8 mouse cellular contexts compared by ENCODE assay signal in the genomic region with DNA sequence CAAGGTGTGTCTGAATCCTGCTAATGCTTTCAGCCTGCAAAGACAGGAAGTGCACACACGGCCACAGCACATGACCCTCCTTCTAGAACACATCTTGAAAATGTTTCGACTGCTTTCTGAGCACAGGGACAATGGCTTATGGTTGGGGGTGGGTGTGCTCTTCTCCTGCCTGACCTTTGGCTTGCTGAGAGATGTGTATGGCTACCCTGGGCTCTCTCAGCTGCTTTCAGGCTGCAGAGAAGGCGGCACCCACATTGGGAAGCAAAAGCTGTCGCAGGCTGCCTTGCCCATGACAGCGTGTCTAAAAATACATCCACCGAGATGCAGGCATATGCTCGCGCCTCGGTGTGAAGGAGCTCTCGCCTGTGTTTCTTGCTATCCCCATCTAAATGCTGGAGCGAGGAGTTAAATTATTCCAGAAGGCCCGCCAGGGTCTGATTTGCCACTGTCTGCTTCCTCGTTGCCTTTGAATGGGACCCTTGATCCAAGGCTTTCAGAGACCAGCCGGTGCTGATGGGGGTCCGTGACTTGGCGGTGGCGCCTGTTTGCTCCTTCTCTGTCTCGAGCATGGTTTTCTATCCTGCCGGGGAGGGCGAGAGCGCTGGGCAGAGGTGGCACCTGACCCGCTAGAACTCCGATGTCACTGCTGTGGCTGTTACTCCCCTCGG.
DNase-seq lines count a peak whose midpoint lies in the region; ATAC-seq and TF ChIP-seq lines count a peak whose summit lies in the region.

No protein-coding gene starts in this region.

- peak overlapping the region; percentile 20 for H3K4me3 ChIP-seq in lung, embryonic 15.5 days
- H3K4me3 ChIP-seq in embryonic facial prominence, embryonic 14.5 days (ENCODE audit: low read depth, low read length) = peak overlapping the region; percentile 34
- peak overlapping the region; percentile 46 for H3K4me3 ChIP-seq in heart, embryonic 11.5 days (ENCODE audit: low read depth, low read length)
- peak overlapping the region; percentile 24; the same call in 1 of the 2 replicates for H3K4me3 ChIP-seq in small intestine, adult 2 months (ENCODE audit: low read depth, low read length)

- H3K4me1 ChIP-seq in lung, embryonic 15.5 days = peaks cover 15% of the 10 kb centered on the region
- peaks cover 51% of the 10 kb centered on the region for H3K4me1 ChIP-seq in embryonic facial prominence, embryonic 14.5 days (ENCODE audit: control insufficient read depth, insufficient read depth, low read length)
- peaks cover 23% of the 10 kb centered on the region for H3K4me1 ChIP-seq in heart, embryonic 11.5 days (ENCODE audit: control insufficient read depth, insufficient read depth, low read length)
- no peaks in the 10 kb centered on the region for H3K4me1 ChIP-seq in small intestine, adult 2 months (ENCODE audit: control insufficient read depth, insufficient read depth, insufficient read length, low read length)

- no peaks in the 10 kb centered on the region for H3K36me3 ChIP-seq in lung, embryonic 15.5 days
- H3K36me3 ChIP-seq in embryonic facial prominence, embryonic 14.5 days (ENCODE audit: control insufficient read depth, insufficient read depth, low read length) = no peaks in the 10 kb centered on the region
- no peaks in the 10 kb centered on the region for H3K36me3 ChIP-seq in heart, embryonic 11.5 days (ENCODE audit: control insufficient read depth, insufficient read depth, low read length)
- H3K36me3 ChIP-seq in small intestine, adult 2 months (ENCODE audit: control insufficient read depth, insufficient read depth, low read length) = no peaks in the 10 kb centered on the region

- no peak overlapping the region for H3K27ac ChIP-seq in lung, embryonic 15.5 days
- H3K27ac ChIP-seq in embryonic facial prominence, embryonic 14.5 days (replicated peaks; ENCODE audit: low read depth, low read length) = peak overlapping the region; percentile 90
- H3K27ac ChIP-seq in heart, embryonic 11.5 days (ENCODE audit: low read depth, low read length) = peak overlapping the region; percentile 85
- H3K27ac ChIP-seq in small intestine, adult 2 months (ENCODE audit: insufficient read depth, low read depth, low read length) = no peak overlapping the region; the same call in 1 of the 2 replicates

- H3K9ac ChIP-seq in lung, embryonic 15.5 days = peak overlapping the region; percentile 5; the same call in 1 of the 2 replicates
- peak overlapping the region; percentile 69 for H3K9ac ChIP-seq in embryonic facial prominence, embryonic 14.5 days (ENCODE audit: low read depth, low read length)
- peak overlapping the region; percentile 78 for H3K9ac ChIP-seq in heart, embryonic 11.5 days (ENCODE audit: low read depth, low read length)

- H3K27me3 ChIP-seq in lung, embryonic 15.5 days = no peaks in the 10 kb centered on the region
- no peaks in the 10 kb centered on the region for H3K27me3 ChIP-seq in embryonic facial prominence, embryonic 14.5 days (replicated peaks; ENCODE audit: control insufficient read depth, insufficient read depth, low read length)
- no peaks in the 10 kb centered on the region for H3K27me3 ChIP-seq in heart, embryonic 11.5 days (ENCODE audit: control insufficient read depth, insufficient read depth, low read length)
- H3K27me3 ChIP-seq in small intestine, adult 2 months (ENCODE audit: control insufficient read depth, insufficient read depth, low read length) = no peaks in the 10 kb centered on the region

- TF ChIP-seq CTCF in small intestine, adult 2 months (IDR thresholded peaks at IDR 0.05; ENCODE audit: extremely low read depth, insufficient read length, insufficient replicate concordance, low read depth, low read length) = no peak

- 11% methylated on average over 24 of the region's 24 CpGs for WGBS in lung, embryonic 15.5 days
- 5% methylated on average over 24 of the region's 24 CpGs for WGBS in embryonic facial prominence, embryonic 14.5 days
- 5% methylated on average over 24 of the region's 24 CpGs for WGBS in heart, embryonic 11.5 days (ENCODE audit: insufficient replicate concordance)
- 19% methylated on average over 24 of the region's 24 CpGs for WGBS in small intestine, adult 2 months

- no peak for DNase-seq in lung, postnatal 4 days
- DNase-seq in embryonic facial prominence, embryonic 14.5 days (ENCODE audit: low spot score) = peak; percentile 71
- DNase-seq in layer of hippocampus, adult 9-10 months (ENCODE audit: low spot score) = peak; percentile 40
- DNase-seq in lung, postnatal 10 days = peak; percentile 21

- TF ChIP-seq POLR2A in small intestine, adult 2 months (IDR thresholded peaks at IDR 0.05; ENCODE audit: low read depth, low read length) = no peak

- no peaks in the 10 kb centered on the region for H3K9me3 ChIP-seq in lung, embryonic 15.5 days
- H3K9me3 ChIP-seq in embryonic facial prominence, embryonic 14.5 days (ENCODE audit: control insufficient read depth, low read length) = no peaks in the 10 kb centered on the region
- no peaks in the 10 kb centered on the region for H3K9me3 ChIP-seq in heart, embryonic 11.5 days (replicated peaks; ENCODE audit: control insufficient read depth, low read length)

- ATAC-seq in lung, embryonic 15.5 days (ENCODE audit: borderline replicate concordance, extremely low read depth, low FRiP score, low TSS enrichment) = no peak
- ATAC-seq in embryonic facial prominence, embryonic 14.5 days (ENCODE audit: low read depth) = peak; percentile 19; the same call in 1 of the 2 replicates
- ATAC-seq in heart, embryonic 11.5 days (replicated peaks; ENCODE audit: insufficient number of reproducible peaks, low FRiP score, low TSS enrichment) = no peak; the same call in 1 of the 2 replicates
- no peak for ATAC-seq in granulocyte monocyte progenitor cell, adult 5-6 weeks (replicated peaks; ENCODE audit: poor library complexity, severe bottlenecking)

- peak overlapping the region; percentile 56 for H3K4me2 ChIP-seq in lung, embryonic 15.5 days
- peak overlapping the region; percentile 69 for H3K4me2 ChIP-seq in embryonic facial prominence, embryonic 14.5 days (ENCODE audit: low read depth, low read length)
- peak overlapping the region; percentile 80 for H3K4me2 ChIP-seq in heart, embryonic 11.5 days

Comparison
In these comparisons a context has a peak if more than half of its experiments do, and no peak if none do; other contexts are left out.
1. DNase-seq: peak in embryonic facial prominence, embryonic 14.5 days (single experiment), layer of hippocampus, adult 9-10 months (single experiment) and lung, postnatal 10 days (single experiment); none in lung, postnatal 4 days (0 of 2).
2. H3K27ac ChIP-seq: peak in embryonic facial prominence, embryonic 14.5 days (single experiment) and heart, embryonic 11.5 days (single experiment); none in lung, embryonic 15.5 days (single experiment) and small intestine, adult 2 months (single experiment).
3. H3K9ac ChIP-seq: peak in every context shown above with its lines; median percentile 78 in heart, embryonic 11.5 days; 69 in embryonic facial prominence, embryonic 14.5 days; 5 in lung, embryonic 15.5 days.
4. Peak in every context shown above with its lines, with median percentiles within 50 percentile points of each other: H3K4me2 ChIP-seq and H3K4me3 ChIP-seq.